Mouse (Mus musculus) intestine, embryonic 16.5 days (tissue): ENCODE data around the gene Wdr60. TPM values are rescaled to one million over a fixed set of nuclear protein-coding genes. Genes with fewer than 3 reads are reported as not detected.
A peak's percentile ranks its signal among the peaks of the same experiment; 100 is the strongest.

Source experiments
- ATAC-seq: fragments of 200-750 bp; cut with Nextera tagmentation; 2 replicates; pipeline ENCODE4 v1.8.0; 2017; ENCODE audit warnings: moderate TSS enrichment, moderate library complexity
- H3K27ac ChIP-seq: fragments of 300-500 bp; sonication (generic); 2 replicates; pipeline ENCODE4 v1.5.1; 2014; ENCODE audit warnings: mild to moderate bottlenecking, low read length
- H3K27me3 ChIP-seq: fragments of 300-500 bp; sonication (generic); replicated peaks from 2 replicates; pipeline ENCODE4 v1.6.1; 2014; ENCODE audit warnings: low read length, control low read depth, mixed read lengths; ENCODE audit not compliant: control insufficient read depth, insufficient read depth
- H3K36me3 ChIP-seq: fragments of 300-500 bp; sonication (generic); 2 replicates; pipeline ENCODE4 v1.6.1; 2014; ENCODE audit warnings: low read length, control low read depth; ENCODE audit not compliant: control insufficient read depth, insufficient read depth
- H3K4me1 ChIP-seq: fragments of 300-500 bp; sonication (generic); 2 replicates; pipeline ENCODE4 v1.6.1; 2014; ENCODE audit warnings: low read length, control low read depth, mixed read lengths; ENCODE audit not compliant: control insufficient read depth, insufficient read depth
- H3K4me2 ChIP-seq: fragments of 300-500 bp; sonication (generic); 2 replicates; pipeline ENCODE4 v1.6.1; 2014; ENCODE audit warnings: low read depth, low read length, control low read depth
- H3K4me3 ChIP-seq: fragments of 300-500 bp; sonication (generic); 2 replicates; pipeline ENCODE4 v1.5.1; 2014; ENCODE audit warnings: mild to moderate bottlenecking, low read length
- H3K9ac ChIP-seq: fragments of 300-500 bp; sonication (generic); 2 replicates; pipeline ENCODE4 v1.6.1; 2014; ENCODE audit warnings: low read depth, low read length
- H3K9me3 ChIP-seq: fragments of 300-500 bp; sonication (generic); 2 replicates; pipeline ENCODE4 v1.6.1; 2016; ENCODE audit warnings: low read length, control low read depth; ENCODE audit not compliant: control insufficient read depth
- WGBS: fragments of 180-500 bp; shearing (Covaris S2); extraction: QIAGEN DNeasy Blood & Tissue Kit; methylation state at CpG from one replicate; pipeline ENCODE4 v1.1.7; 2014; 5-methylcytosine and 5-hydroxymethylcytosine counted together
- polyA plus RNA-seq: library from polyadenylated mRNA; unstranded; fragments of >200 nt; fragmentation: Nextera tagmentation; extraction: Ambion mirVana; gene quantifications from 2 replicates; pipeline ENCODE4 v1.2.1, GENCODE M21; 2015

Gene Wdr60
- polyA plus RNA-seq, 1 experiment from 2014 or later: 11.0 TPM

- Histone ChIP-seq H3K4me1 (no peaks in the 10 kb centered on the region), H3K36me3 (no peaks in the 10 kb centered on the region), H3K27me3 (no peaks in the 10 kb centered on the region), H3K4me3 (no peak overlapping the region), H3K4me2 (no peak overlapping the region), H3K9me3 (no peaks in the 10 kb centered on the region), H3K27ac (no peak overlapping the region), H3K9ac (no peak overlapping the region)
- peak; percentile 36 for ATAC-seq
- 66% methylated on average over 3 of the region's 3 CpGs for WGBS
Measured at GRCm38 (mm10) chr12:116238803-116239202, 24.0 kb downstream of the Wdr60 start.

GRCm38 (mm10) chr12:116238370-116238769 lies 24.5 kb downstream of the Wdr60 start:
- H3K27ac ChIP-seq: no peak overlapping the region
- H3K9ac ChIP-seq: no peak overlapping the region
- H3K27me3 ChIP-seq: no peaks in the 10 kb centered on the region
- no peak overlapping the region for H3K4me2 ChIP-seq
- ATAC-seq: peak; percentile 91
- H3K9me3 ChIP-seq: no peaks in the 10 kb centered on the region
- H3K4me3 ChIP-seq: no peak overlapping the region
- H3K36me3 ChIP-seq: no peaks in the 10 kb centered on the region
- no peaks in the 10 kb centered on the region for H3K4me1 ChIP-seq

GRCm38 (mm10) chr12:116236658-116237057 lies 26.2 kb downstream of the Wdr60 start:
- Histone ChIP-seq H3K4me2 (no peak overlapping the region), H3K27me3 (no peaks in the 10 kb centered on the region), H3K36me3 (no peaks in the 10 kb centered on the region), H3K9me3 (no peaks in the 10 kb centered on the region), H3K27ac (no peak overlapping the region), H3K4me3 (no peak overlapping the region), H3K9ac (no peak overlapping the region), H3K4me1 (no peaks in the 10 kb centered on the region)
- 82% methylated on average over 3 of the region's 3 CpGs for WGBS
- 0 out of 2 replicates have a peak, but pooled peaks have one; percentile 23 for ATAC-seq

- WGBS: 78% methylated on average over 4 of the region's 4 CpGs
- no peak overlapping the region for H3K4me3 ChIP-seq
- no peak overlapping the region for H3K9ac ChIP-seq
- H3K27me3 ChIP-seq: no peaks in the 10 kb centered on the region
- ATAC-seq: no peak
- H3K27ac ChIP-seq: no peak overlapping the region
- no peaks in the 10 kb centered on the region for H3K36me3 ChIP-seq
- no peak overlapping the region for H3K4me2 ChIP-seq
- H3K9me3 ChIP-seq: no peaks in the 10 kb centered on the region
- no peaks in the 10 kb centered on the region for H3K4me1 ChIP-seq
Measured at GRCm38 (mm10) chr12:116235356-116235755, 27.5 kb downstream of the Wdr60 start.

- WGBS: 74% methylated on average over 1 of the region's 1 CpGs
- no peaks in the 10 kb centered on the region for H3K9me3 ChIP-seq
- H3K9ac ChIP-seq: no peak overlapping the region
- H3K27me3 ChIP-seq: no peaks in the 10 kb centered on the region
- no peaks in the 10 kb centered on the region for H3K36me3 ChIP-seq
- no peaks in the 10 kb centered on the region for H3K4me1 ChIP-seq
- no peak overlapping the region for H3K4me2 ChIP-seq
- H3K4me3 ChIP-seq: no peak overlapping the region
- H3K27ac ChIP-seq: no peak overlapping the region
- ATAC-seq: no peak
Measured at GRCm38 (mm10) chr12:116232061-116232460, 30.8 kb downstream of the Wdr60 start.

GRCm38 (mm10) chr12:116231612-116232011 lies 31.2 kb downstream of the Wdr60 start:
- 56% methylated on average over 12 of the region's 12 CpGs for WGBS
- Histone ChIP-seq H3K4me3 (no peak overlapping the region), H3K9ac (no peak overlapping the region), H3K36me3 (no peaks in the 10 kb centered on the region), H3K4me2 (no peak overlapping the region), H3K4me1 (no peaks in the 10 kb centered on the region), H3K27me3 (no peaks in the 10 kb centered on the region), H3K9me3 (no peaks in the 10 kb centered on the region), H3K27ac (no peak overlapping the region)
- ATAC-seq: peak; percentile 45; the same call in 1 of the 2 replicates

GRCm38 (mm10) chr12:116229451-116229850 lies 33.4 kb downstream of the Wdr60 start:
- no peak overlapping the region for H3K9ac ChIP-seq
- no peak overlapping the region for H3K27ac ChIP-seq
- ATAC-seq: no peak
- H3K27me3 ChIP-seq: no peaks in the 10 kb centered on the region
- WGBS: 70% methylated on average over 3 of the region's 3 CpGs
- no peak overlapping the region for H3K4me3 ChIP-seq
- H3K36me3 ChIP-seq: no peaks in the 10 kb centered on the region; the same call in 1 of the 2 replicates
- H3K9me3 ChIP-seq: no peaks in the 10 kb centered on the region
- H3K4me2 ChIP-seq: no peak overlapping the region
- no peaks in the 10 kb centered on the region for H3K4me1 ChIP-seq

GRCm38 (mm10) chr12:116226289-116227057 lies 36.3 kb downstream of the Wdr60 start:
- Histone ChIP-seq H3K4me2 (no peak overlapping the region), H3K27me3 (no peaks in the 10 kb centered on the region), H3K36me3 (no peaks in the 10 kb centered on the region; the same call in 1 of the 2 replicates), H3K4me1 (no peaks in the 10 kb centered on the region), H3K4me3 (no peak overlapping the region), H3K27ac (no peak overlapping the region), H3K9me3 (no peaks in the 10 kb centered on the region), H3K9ac (no peak overlapping the region)
- 87% methylated on average over 10 of the region's 10 CpGs for WGBS
- ATAC-seq: no peak

- ATAC-seq: no peak
- WGBS: 80% methylated on average over 2 of the region's 2 CpGs
- H3K9me3 ChIP-seq: no peaks in the 10 kb centered on the region
Measured at GRCm38 (mm10) chr12:116223107-116223506, 39.7 kb downstream of the Wdr60 start.

More at GRCm38 (mm10) chr12:116223107-116223506, 39.7 kb downstream of the Wdr60 start:
- Histone ChIP-seq H3K27ac (no peak overlapping the region), H3K36me3 (no peaks in the 10 kb centered on the region; the same call in 1 of the 2 replicates), H3K4me3 (no peak overlapping the region), H3K9ac (no peak overlapping the region), H3K27me3 (no peaks in the 10 kb centered on the region), H3K4me2 (no peak overlapping the region), H3K4me1 (no peaks in the 10 kb centered on the region)
